Mouse (Mus musculus): ENCODE measurements around the gene Itga2.

DNA sequence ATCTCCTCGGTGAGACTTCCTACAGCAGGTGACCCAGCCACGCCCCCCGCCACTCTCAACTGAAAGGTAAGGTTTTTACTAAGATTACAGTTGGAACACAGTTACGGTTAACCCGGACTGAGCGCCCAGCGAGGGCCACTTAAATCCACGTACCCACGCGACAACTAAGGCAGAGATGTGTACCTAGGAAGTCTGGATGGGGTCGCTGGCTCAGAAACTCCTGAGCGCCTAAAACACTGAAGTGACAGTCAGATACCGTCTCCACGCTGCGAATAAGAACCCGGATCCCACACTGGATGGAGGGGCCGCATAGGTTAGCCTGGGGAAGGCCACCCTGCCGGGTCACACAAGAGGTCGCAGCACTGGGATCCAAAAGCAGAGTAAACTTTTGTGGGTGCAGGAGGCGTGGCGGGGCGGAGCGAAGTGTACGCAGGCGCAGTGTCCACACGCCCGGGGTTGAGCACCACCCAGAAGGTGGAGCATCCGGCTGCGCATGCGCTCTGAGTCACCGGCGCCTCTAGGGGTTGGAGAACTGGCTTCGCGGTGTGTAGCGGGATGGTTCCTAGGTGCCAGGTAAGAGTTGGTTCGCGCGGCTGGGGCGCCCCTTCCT, 114.0 kb downstream of the Itga2 start, which contains the start of gene Mocs2:
- TF ChIP-seq CTCF (IDR thresholded peaks at IDR 0.05; ENCODE audit: low read depth, low read length) (0 out of 2 replicates have a peak, but pooled peaks have one; percentile 14), POLR2A (IDR thresholded peaks at IDR 0.05; ENCODE audit: extremely low read depth, insufficient read depth, low read length) (peak; percentile 79)

Data from liver, adult 2 months (tissue).